Mouse (Mus musculus): Measurements from ENCODE around the gene Rprd1b.

- TF ChIP-seq POLR2A (IDR thresholded peaks at IDR 0.05; ENCODE audit: low read depth, low read length) (no peak), CTCF (IDR thresholded peaks at IDR 0.05; ENCODE audit: borderline replicate concordance, insufficient read depth, low read length) (no peak)
Observed at GRCm38 (mm10) chr2:158067260-158067824, 39.0 kb downstream of the Rprd1b start.
